In the genomic region with DNA sequence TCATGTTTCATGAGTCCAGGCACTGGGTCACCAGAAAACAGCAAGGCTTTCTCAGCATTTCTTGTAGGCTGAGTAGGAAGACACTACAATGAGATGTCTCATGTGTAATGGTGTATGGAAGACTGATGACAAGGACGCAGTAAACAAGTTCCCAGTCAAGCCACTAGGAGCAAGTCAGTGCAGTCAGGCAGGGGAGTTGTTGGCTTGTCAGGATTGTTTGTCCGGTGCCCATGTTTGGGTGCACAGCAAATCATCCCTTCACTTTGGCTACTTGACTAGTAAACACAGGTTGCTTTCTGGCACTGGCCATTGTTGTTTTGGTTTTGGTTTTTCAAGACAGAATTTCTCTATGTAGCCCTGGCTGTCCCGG, we compare ENCODE assay signal across 21 mouse cellular contexts. TPM values are rescaled to one million over a fixed set of nuclear protein-coding genes. Genes with fewer than 3 reads are reported as not detected.
DNase-seq lines count a peak whose midpoint lies in the region; ATAC-seq and TF ChIP-seq lines count a peak whose summit lies in the region.
"Had no signal": no experiment of that assay in that cellular context is flagged by ENCODE, and none has a peak within 500 bp of the region (broad histone marks: within the 10 kb centered on the region; RNA-seq: fewer than 3 reads in every experiment).

No protein-coding gene starts in this region.

- no peak for TF ChIP-seq POLR2A in brain, embryonic 14.5 days (IDR thresholded peaks at IDR 0.05; ENCODE audit: borderline replicate concordance, extremely low read depth, insufficient read depth, insufficient read length, poor library complexity, severe bottlenecking)

- no peak overlapping the region for H3K4me3 ChIP-seq in hindbrain, embryonic 16.5 days (ENCODE audit: low read length)
- no peak overlapping the region for H3K4me3 ChIP-seq in hindbrain, embryonic 14.5 days (replicated peaks; ENCODE audit: low read length)
- no peak overlapping the region for H3K4me3 ChIP-seq in layer of hippocampus, adult 2 months
- H3K4me3 ChIP-seq: forebrain, embryonic 10.5 days; hindbrain, embryonic 10.5 days; limb, embryonic 12.5 days; liver, embryonic 15.5 days; midbrain, embryonic 13.5 days; neural tube, embryonic 15.5 days had no signal

- H3K9ac ChIP-seq in hindbrain, embryonic 16.5 days (ENCODE audit: low read depth, low read length) = no peak overlapping the region
- H3K9ac ChIP-seq in hindbrain, embryonic 14.5 days = no peak overlapping the region
- H3K9ac ChIP-seq: limb, embryonic 12.5 days; liver, embryonic 15.5 days; midbrain, embryonic 13.5 days; neural tube, embryonic 15.5 days had no signal

- no peaks in the 10 kb centered on the region for H3K9me3 ChIP-seq in hindbrain, embryonic 16.5 days (ENCODE audit: control insufficient read depth, low read length)
- no peaks in the 10 kb centered on the region for H3K9me3 ChIP-seq in hindbrain, embryonic 14.5 days (ENCODE audit: control insufficient read depth, low read length)
- H3K9me3 ChIP-seq: forebrain, embryonic 10.5 days; hindbrain, embryonic 10.5 days; limb, embryonic 12.5 days; liver, embryonic 15.5 days; midbrain, embryonic 13.5 days; neural tube, embryonic 15.5 days had no signal

- no peak overlapping the region; the same call in 1 of the 2 replicates for H3K27ac ChIP-seq in hindbrain, embryonic 16.5 days (ENCODE audit: low read depth, low read length)
- no peak overlapping the region for H3K27ac ChIP-seq in hindbrain, embryonic 14.5 days
- no peak overlapping the region for H3K27ac ChIP-seq in layer of hippocampus, adult 2 months
- H3K27ac ChIP-seq: forebrain, embryonic 10.5 days; hindbrain, embryonic 10.5 days; limb, embryonic 12.5 days; liver, embryonic 15.5 days; neural tube, embryonic 15.5 days had no signal

- H3K36me3 ChIP-seq in hindbrain, embryonic 16.5 days (ENCODE audit: control insufficient read depth, insufficient read depth, low read length) = peaks cover 14% of the 10 kb centered on the region
- peaks cover 35% of the 10 kb centered on the region for H3K36me3 ChIP-seq in hindbrain, embryonic 14.5 days (replicated peaks; ENCODE audit: control insufficient read depth, insufficient read depth)

- peak; percentile 24; the same call in 1 of the 2 replicates for ATAC-seq in hindbrain, embryonic 16.5 days
- no peak for ATAC-seq in hindbrain, embryonic 14.5 days (ENCODE audit: low FRiP score)
- 0 out of 2 replicates have a peak, but pooled peaks have one; percentile 16 for ATAC-seq in neutrophil, adult 5-6 weeks (ENCODE audit: extremely low read depth, insufficient number of reproducible peaks, low FRiP score, poor library complexity, severe bottlenecking)
- ATAC-seq: lung, postnatal 0 days; midbrain, embryonic 13.5 days had no signal

- H3K4me1 ChIP-seq in hindbrain, embryonic 16.5 days (ENCODE audit: control insufficient read depth, insufficient read depth, low read depth, low read length) = no peaks in the 10 kb centered on the region
- no peaks in the 10 kb centered on the region for H3K4me1 ChIP-seq in hindbrain, embryonic 14.5 days (replicated peaks; ENCODE audit: control insufficient read depth, insufficient read depth, low read length)
- H3K4me1 ChIP-seq: forebrain, embryonic 10.5 days; hindbrain, embryonic 10.5 days; limb, embryonic 12.5 days; liver, embryonic 15.5 days; midbrain, embryonic 13.5 days; neural tube, embryonic 15.5 days had no signal

- H3K4me2 ChIP-seq in hindbrain, embryonic 16.5 days (ENCODE audit: low read length) = no peak overlapping the region
- H3K4me2 ChIP-seq in hindbrain, embryonic 14.5 days (replicated peaks) = no peak overlapping the region
- H3K4me2 ChIP-seq: limb, embryonic 12.5 days; liver, embryonic 15.5 days; midbrain, embryonic 13.5 days; neural tube, embryonic 15.5 days had no signal

- TF ChIP-seq CTCF in layer of hippocampus, adult 2 months (conservative IDR thresholded peaks at IDR 0.05) = peak; percentile 42
- 0 out of 2 replicates have a peak, but pooled peaks have one; percentile 3 for TF ChIP-seq CTCF in brain, embryonic 14.5 days (IDR thresholded peaks at IDR 0.05; ENCODE audit: borderline replicate concordance, extremely low read depth, insufficient read depth, insufficient read length)

- 80% methylated on average over 3 of the region's 3 CpGs for WGBS in hindbrain, embryonic 16.5 days
- 89% methylated on average over 3 of the region's 3 CpGs for WGBS in hindbrain, embryonic 14.5 days

- no peaks in the 10 kb centered on the region for H3K27me3 ChIP-seq in hindbrain, embryonic 16.5 days (replicated peaks; ENCODE audit: control insufficient read depth, insufficient read depth, low read length)
- no peaks in the 10 kb centered on the region for H3K27me3 ChIP-seq in hindbrain, embryonic 14.5 days (ENCODE audit: control insufficient read depth, insufficient read depth, low read length)
- H3K27me3 ChIP-seq: limb, embryonic 12.5 days; liver, embryonic 15.5 days; midbrain, embryonic 13.5 days; neural tube, embryonic 15.5 days had no signal

- no peak for DNase-seq in hindbrain, embryonic 14.5 days (ENCODE audit: low spot score)
- no peak for DNase-seq in layer of hippocampus, adult 2 months (ENCODE audit: low spot score in 2 of 2)
- no peak for DNase-seq in layer of hippocampus, adult 9-11 months
- DNase-seq in brain, embryonic 14.5 days (ENCODE audit: low read depth) = no peak
- DNase-seq in cerebellum, postnatal 14 days = no peak
- DNase-seq: adrenal gland, adult 2 months; cerebellum, adult 9-11 months; gastrocnemius, postnatal 25 days; kidney, adult 11 months; kidney, postnatal 4 days; right cerebral cortex, postnatal 14 days; thymus, adult 2 months had no signal

RNA-seq across cellular contexts. Expression of a gene that starts 24.4 kb away (rescaled TPM):
- polyA plus RNA-seq in hindbrain, embryonic 16.5 days (2015; fragmentation: Nextera tagmentation; extraction: Ambion mirVana) = 15.1 and 15.4 TPM in 2 replicates
- polyA plus RNA-seq in hindbrain, embryonic 14.5 days (2014; fragmentation: Nextera tagmentation; extraction: Ambion mirVana) = 10.1 and 10.5 TPM in 2 replicates
- 10 to 100 TPM; 29.9 to 30.9 TPM for total RNA-seq in layer of hippocampus, adult 2 months (2021)
- polyA plus RNA-seq in brain, embryonic 14.5 days (2012; rRNA removed) = 7.9 and 8.8 TPM in 2 replicates
- 69.4 and 75.8 TPM in 2 replicates for total RNA-seq in neutrophil, adult 5-6 weeks (2017)

RNA-seq across cellular contexts. Expression of a gene that starts 36.2 kb away (rescaled TPM):
- 17.1 and 25.5 TPM in 2 replicates for polyA plus RNA-seq in hindbrain, embryonic 16.5 days (2015; fragmentation: Nextera tagmentation; extraction: Ambion mirVana)
- polyA plus RNA-seq in hindbrain, embryonic 14.5 days (2014; fragmentation: Nextera tagmentation; extraction: Ambion mirVana) = 18.7 and 21.4 TPM in 2 replicates
- total RNA-seq in layer of hippocampus, adult 2 months (2021) = 1 to 10 TPM; 3.3 to 6.6 TPM
- 39.8 and 41.6 TPM in 2 replicates for polyA plus RNA-seq in brain, embryonic 14.5 days (2012; rRNA removed)
- 105 and 107 TPM in 2 replicates for total RNA-seq in neutrophil, adult 5-6 weeks (2017)
